Mouse (Mus musculus) retina, adult 2 months (tissue): ENCODE results near the gene Stk4.

Experiments
- DNase-seq: peaks from one replicate; pipeline ENCODE4 v3.0.0-alpha.2; 2012; ENCODE audit warnings: low read depth, low spot score

Gene Stk4

DNA sequence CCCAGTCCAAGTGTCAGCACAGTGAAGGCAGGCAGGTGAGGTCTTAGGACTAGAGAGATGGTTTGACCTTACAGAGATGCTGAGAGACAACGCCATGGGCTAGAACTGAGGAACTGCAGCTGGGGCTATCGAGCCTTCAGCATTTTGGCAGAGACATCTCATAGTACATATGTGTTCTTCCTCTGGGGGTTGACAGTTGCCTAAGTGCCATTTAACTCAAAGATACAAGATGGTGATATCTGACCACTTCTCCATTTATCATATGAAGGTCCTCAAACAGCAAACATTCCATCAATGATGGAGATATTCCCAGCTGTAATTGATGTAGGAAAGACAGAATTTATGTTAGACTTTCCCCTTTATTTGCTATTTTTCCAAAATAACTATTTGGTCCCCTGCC lies 57.2 kb downstream of the Stk4 start:
- DNase-seq, result no peak

DNA sequence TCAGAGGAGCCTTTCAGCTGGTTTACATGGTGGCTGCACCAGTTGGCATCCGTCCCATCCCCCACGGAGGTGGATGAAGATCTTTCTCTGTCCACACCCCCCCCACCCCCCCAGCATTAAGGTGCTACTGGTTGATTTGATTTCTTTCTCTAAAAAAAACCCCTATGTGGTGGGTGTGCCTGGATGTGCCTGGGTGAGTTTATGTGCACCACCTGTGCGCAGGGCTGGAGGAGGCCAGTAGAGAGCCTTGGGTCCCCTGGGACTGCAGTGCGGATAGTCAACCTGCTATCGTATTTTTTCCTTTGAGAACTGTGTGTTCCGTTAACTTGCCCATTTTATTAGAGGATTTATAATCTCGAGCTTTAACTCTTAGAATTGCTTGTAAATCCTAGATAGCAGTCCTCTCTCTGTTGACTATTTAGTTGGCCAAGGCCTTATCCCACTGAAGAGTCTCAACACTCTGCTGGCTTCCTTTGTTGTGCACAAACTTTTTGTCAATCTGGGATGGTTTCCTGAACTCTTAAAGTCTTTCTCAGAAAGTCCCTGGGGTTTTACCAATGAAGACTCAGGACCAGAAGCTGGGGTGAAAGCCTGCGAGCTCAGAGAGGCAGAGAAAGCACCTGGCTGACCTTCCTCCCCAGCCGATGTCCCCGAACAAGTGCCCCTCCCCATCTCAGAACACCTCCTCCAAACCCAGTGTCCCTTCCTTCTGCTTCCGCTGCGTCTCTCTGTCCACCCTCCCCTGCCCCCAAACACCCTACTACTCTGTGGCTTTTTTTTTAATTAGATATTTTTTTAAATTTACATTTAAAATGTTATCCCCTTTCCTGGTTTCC lies 58.7 kb downstream of the Stk4 start:
- DNase-seq, result no peak

DNA sequence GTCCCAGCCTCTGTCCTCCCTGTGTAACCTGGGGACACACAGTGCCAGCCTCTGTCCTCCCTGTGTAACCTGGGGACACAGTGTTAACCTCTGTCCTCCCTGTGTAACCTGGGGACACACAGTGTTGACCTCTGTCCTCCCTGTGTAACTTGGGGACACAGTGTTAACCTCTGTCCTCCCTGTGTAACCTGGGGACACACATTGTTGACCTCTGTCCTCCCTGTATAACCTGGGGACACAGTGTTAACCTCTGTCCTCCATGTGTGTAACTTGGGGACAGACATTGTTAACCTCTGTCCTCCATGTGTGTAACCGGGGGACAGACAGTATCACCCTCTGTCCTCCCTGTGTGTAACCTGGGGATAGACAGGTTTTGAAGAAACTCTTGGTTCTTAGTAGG lies 61.5 kb downstream of the Stk4 start:
- DNase-seq, result no peak

DNA sequence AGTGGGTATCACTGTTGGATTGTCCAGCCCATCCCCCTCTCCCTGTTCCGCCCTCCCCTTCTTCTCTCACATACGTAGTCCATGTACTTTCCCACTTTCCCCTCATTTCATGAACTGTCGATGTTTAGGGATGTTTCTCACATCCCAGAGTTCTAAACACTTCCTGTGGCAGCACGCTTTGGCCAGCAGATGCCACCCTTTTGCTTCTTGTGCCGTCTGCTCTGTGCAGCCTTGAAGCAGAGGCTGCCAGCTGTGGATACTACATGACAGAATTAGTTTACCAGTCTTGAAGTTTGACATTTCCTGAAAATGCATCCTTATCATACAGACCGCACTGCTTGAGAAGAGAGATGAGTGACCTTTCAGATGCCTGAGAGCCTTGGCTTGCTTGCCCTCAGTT lies 64.4 kb downstream of the Stk4 start:
- DNase-seq, result peak; percentile 25

DNA sequence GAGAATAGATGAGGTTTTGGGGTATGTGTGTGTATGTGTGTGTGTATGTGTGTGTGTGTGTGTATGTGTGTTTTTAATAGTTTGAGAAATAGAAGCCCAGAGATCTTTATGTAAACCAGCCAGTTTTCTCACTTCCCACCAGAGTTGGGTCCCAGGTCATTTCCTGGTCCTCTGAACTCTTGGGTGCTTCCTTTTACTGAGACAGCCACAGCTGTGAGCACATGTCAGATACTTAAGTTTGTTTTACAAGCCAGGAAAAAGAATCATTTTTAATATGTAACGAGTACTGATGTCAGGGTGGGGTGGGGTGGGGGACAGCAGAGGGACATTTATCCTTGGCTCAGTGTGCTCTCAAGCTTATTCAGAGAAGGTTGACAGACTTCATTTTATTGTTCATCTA lies 65.2 kb downstream of the Stk4 start:
- DNase-seq, result no peak

- no peak for DNase-seq
Observed at GRCm38 (mm10) chr2:164136393-164136792, 66.3 kb downstream of the Stk4 start.

- no peak for DNase-seq
Observed at GRCm38 (mm10) chr2:164137754-164138153, 67.6 kb downstream of the Stk4 start.

GRCm38 (mm10) chr2:164142021-164142420 lies 71.9 kb downstream of the Stk4 start:
- no peak for DNase-seq

DNA sequence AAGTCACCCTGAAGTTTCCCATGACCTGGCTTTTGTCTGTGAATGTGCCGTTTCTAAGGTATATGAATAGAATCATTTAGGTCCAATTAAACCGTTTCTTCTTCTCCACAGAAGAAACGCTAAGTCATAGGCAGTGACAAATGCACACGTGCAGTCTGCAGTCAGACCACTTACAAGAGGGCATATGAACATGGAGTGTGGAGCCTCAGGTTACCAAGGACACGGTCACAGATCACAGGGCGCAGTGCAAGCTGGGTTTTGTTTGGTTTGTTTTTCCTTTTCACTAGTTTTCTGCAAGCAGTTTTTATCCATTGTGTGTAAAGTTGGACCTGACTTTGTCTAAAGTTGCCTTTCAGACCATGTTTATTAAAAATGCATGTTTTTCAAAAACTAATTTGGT lies 73.9 kb downstream of the Stk4 start:
- DNase-seq, result no peak

DNA sequence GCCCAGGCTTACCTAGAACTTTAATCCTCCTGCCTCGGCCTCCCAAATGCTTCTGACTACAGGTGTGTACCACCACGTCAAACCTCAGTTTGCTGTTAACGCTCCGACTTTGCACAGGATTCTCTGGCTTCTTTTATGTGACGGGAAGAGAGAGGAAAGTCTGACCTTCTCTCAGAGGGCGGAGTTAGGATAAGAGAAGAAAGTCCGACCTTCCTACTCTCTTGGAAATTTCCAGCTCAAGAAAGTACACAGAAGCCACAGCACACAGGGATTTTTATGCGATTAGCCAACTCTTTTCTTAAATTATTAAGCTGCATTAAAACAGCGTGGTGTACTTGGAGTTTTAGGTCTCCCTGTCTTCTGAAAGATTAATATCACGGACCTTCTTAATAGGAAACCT lies 74.4 kb downstream of the Stk4 start:
- no peak for DNase-seq

DNA sequence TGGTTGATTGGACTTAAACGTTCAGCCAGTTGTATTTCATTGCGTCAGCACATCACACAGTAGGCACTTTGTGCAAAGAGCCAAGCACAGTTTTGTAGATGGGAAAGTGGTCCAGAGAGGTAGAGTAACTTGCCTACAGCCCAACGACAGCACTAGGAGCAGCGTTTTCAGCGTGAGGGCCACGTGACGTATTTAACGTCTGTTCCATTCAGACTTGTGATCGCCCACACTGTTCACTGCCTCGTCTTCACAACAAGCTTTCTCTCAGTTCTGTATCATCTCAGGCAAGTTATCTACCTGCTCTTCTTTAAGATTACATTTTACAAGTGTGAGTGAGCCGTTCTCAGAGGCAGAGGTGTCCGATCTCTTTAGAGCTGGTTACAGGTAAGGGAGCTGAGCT lies 76.4 kb downstream of the Stk4 start:
- no peak for DNase-seq

- no peak for DNase-seq
Observed at GRCm38 (mm10) chr2:164150086-164150760, 80.1 kb downstream of the Stk4 start.

GRCm38 (mm10) chr2:164152341-164152740 lies 82.2 kb downstream of the Stk4 start:
- no peak for DNase-seq

- DNase-seq, result no peak
Observed at GRCm38 (mm10) chr2:164154007-164154406, 83.9 kb downstream of the Stk4 start.

GRCm38 (mm10) chr2:164156158-164156557 lies 86.0 kb downstream of the Stk4 start:
- DNase-seq, result no peak

GRCm38 (mm10) chr2:164158838-164159237 lies 88.7 kb downstream of the Stk4 start:
- no peak for DNase-seq

DNA sequence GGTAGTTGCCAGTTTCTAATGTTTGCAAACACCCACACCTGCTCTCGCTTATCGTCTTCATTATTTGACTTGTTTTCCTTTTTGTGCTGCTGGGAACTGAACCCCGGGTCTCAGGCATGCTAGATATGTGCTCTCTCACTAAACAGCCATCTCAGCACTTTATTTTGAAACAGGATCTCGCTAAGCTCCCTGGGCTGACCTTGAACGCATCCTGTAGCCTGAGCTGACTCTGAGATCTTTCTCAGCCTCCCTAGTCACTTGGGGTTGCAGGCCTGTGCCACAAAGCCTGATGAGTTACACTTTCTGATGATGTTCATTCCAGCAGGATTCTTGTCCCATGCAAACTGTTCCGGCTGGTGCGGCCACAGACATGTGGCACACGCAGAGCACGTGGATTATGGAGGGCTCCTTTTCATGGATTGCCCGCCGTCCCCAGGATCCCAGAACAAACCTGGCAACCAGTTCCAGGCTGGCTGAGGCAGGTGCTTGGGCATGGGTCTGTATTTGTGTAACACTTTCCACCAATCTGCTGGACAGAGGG lies 91.5 kb downstream of the Stk4 start:
- no peak for DNase-seq

DNA sequence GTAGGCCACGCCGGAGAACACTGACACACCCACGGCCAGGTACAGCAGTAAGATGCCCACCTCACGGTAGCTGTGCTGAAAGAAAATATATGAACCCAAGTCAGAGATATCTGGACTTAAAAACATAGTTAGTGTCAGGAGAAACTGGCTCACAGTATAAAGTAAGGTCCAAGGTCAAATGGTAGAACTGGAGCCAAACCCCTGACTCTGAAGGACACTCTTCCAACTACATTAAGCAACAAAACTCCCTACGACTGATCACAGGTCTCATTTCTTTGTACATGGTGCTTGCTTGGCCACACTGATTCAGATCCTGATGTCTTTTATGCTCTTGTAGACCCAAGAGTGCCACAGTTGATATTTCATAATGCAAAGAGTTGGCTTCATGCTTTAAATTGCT lies 94.8 kb downstream of the Stk4 start:
- no peak for DNase-seq

- DNase-seq, result no peak
Observed at GRCm38 (mm10) chr2:164167752-164168570, 97.8 kb downstream of the Stk4 start.

- no peak for DNase-seq
Observed at GRCm38 (mm10) chr2:164168571-164168946, 98.4 kb downstream of the Stk4 start.

DNA sequence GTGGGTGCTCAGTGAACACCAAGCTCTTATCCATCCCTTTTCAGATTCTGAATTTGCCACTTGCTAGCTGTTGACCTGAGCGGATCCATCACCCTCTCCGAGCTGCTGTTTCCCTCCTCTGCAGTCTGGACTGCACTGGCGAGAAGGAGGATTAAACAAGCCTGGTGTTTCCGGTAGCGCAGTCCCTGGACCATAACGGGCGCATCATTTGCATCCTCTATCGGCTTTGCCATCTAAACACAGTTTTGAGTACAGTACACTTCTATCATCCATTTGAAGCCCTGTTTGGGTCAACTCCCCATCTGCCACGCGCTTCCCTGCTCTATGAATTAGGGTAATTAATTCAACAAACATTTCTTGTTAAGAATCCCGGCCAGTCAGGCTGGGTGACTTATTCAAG lies 100.2 kb downstream of the Stk4 start:
- no peak for DNase-seq

GRCm38 (mm10) chr2:164170902-164171301 lies 100.8 kb downstream of the Stk4 start, which contains the start of gene Kcns1:
Gene Kcns1 (minus strand): TSS chr2:164171113.
- no peak for DNase-seq
